Comparison of ENCODE assay signal across 8 mouse cellular contexts in genomic region chr9:123530158-123530475, GRCm38 (mm10). TPM values are rescaled to one million over a fixed set of nuclear protein-coding genes. Genes with fewer than 3 reads are reported as not detected.
DNase-seq lines count a peak whose midpoint lies in the region; ATAC-seq and TF ChIP-seq lines count a peak whose summit lies in the region.

No protein-coding gene starts in this region.

- peak overlapping the region; percentile 60 for H3K4me2 ChIP-seq in heart, embryonic 15.5 days
- H3K4me2 ChIP-seq in forebrain, embryonic 11.5 days (ENCODE audit: low read depth, low read length, severe bottlenecking), result peak overlapping the region; percentile 71
- peak overlapping the region; percentile 72 for H3K4me2 ChIP-seq in liver, embryonic 16.5 days (ENCODE audit: low read depth, low read length)

- H3K27ac ChIP-seq in heart, embryonic 15.5 days, result peak overlapping the region; percentile 95
- peak overlapping the region; percentile 86 for H3K27ac ChIP-seq in forebrain, embryonic 11.5 days (ENCODE audit: low read depth, low read length)
- H3K27ac ChIP-seq in liver, embryonic 16.5 days (ENCODE audit: low read length), result peak overlapping the region; percentile 98

- peak overlapping the region; percentile 98 for H3K4me3 ChIP-seq in heart, embryonic 15.5 days
- peak overlapping the region; percentile 96 for H3K4me3 ChIP-seq in G1E (ENCODE audit: low read depth, low read length)
- H3K4me3 ChIP-seq in forebrain, embryonic 11.5 days (ENCODE audit: low read depth, low read length), result peak overlapping the region; percentile 78
- H3K4me3 ChIP-seq in liver, embryonic 16.5 days (ENCODE audit: low read depth, low read length), result peak overlapping the region; percentile 99

- H3K9me3 ChIP-seq in heart, embryonic 15.5 days (replicated peaks), result no peaks in the 10 kb centered on the region
- no peaks in the 10 kb centered on the region for H3K9me3 ChIP-seq in G1E (replicated peaks)
- no peaks in the 10 kb centered on the region for H3K9me3 ChIP-seq in forebrain, embryonic 11.5 days (ENCODE audit: control insufficient read depth, low read length)
- H3K9me3 ChIP-seq in liver, embryonic 16.5 days (replicated peaks; ENCODE audit: control insufficient read depth, low read length), result no peaks in the 10 kb centered on the region

- intact Hi-C loops in heart, postnatal 25 days (cut with DNase I), result no loop called here

- H3K9ac ChIP-seq in heart, embryonic 15.5 days, result peak overlapping the region; percentile 99
- H3K9ac ChIP-seq in forebrain, embryonic 11.5 days (ENCODE audit: low read length), result peak overlapping the region; percentile 78
- H3K9ac ChIP-seq in liver, embryonic 16.5 days (ENCODE audit: low read depth, low read length), result peak overlapping the region; percentile 96

- no peak for TF ChIP-seq CTCF in G1E (IDR thresholded peaks at IDR 0.05; ENCODE audit: low read depth, low read length)

- WGBS in heart, embryonic 15.5 days, result under 1% methylated on average over 13 of the region's 13 CpGs
- under 1% methylated on average over 13 of the region's 13 CpGs for WGBS in forebrain, embryonic 11.5 days
- 0% methylated on average over 13 of the region's 13 CpGs for WGBS in liver, embryonic 16.5 days (ENCODE audit: insufficient replicate concordance)

- ATAC-seq in heart, embryonic 15.5 days (replicated peaks; ENCODE audit: insufficient number of reproducible peaks, insufficient read depth, low FRiP score, low read depth), result no peak
- ATAC-seq in G1E (ENCODE audit: extremely low read depth, insufficient number of reproducible peaks, low FRiP score, poor library complexity, severe bottlenecking), result no peak
- ATAC-seq in forebrain, embryonic 11.5 days (replicated peaks; ENCODE audit: low FRiP score), result no peak
- no peak for ATAC-seq in liver, embryonic 16.5 days (ENCODE audit: low read depth)

- H3K27me3 ChIP-seq in heart, embryonic 15.5 days, result no peaks in the 10 kb centered on the region
- no peaks in the 10 kb centered on the region for H3K27me3 ChIP-seq in G1E (ENCODE audit: insufficient read depth, low read length)
- no peaks in the 10 kb centered on the region for H3K27me3 ChIP-seq in forebrain, embryonic 11.5 days (ENCODE audit: control insufficient read depth, insufficient read depth, low read length)
- no peaks in the 10 kb centered on the region for H3K27me3 ChIP-seq in liver, embryonic 16.5 days (ENCODE audit: control insufficient read depth, insufficient read depth, low read depth, low read length)

- peaks cover 28% of the 10 kb centered on the region for H3K4me1 ChIP-seq in heart, embryonic 15.5 days (replicated peaks)
- peaks cover 35% of the 10 kb centered on the region for H3K4me1 ChIP-seq in G1E (ENCODE audit: insufficient read depth, low read depth, low read length)
- H3K4me1 ChIP-seq in forebrain, embryonic 11.5 days (replicated peaks; ENCODE audit: control insufficient read depth, insufficient read depth, low read length), result no peaks in the 10 kb centered on the region; the same call in 1 of the 2 replicates
- peaks cover 22% of the 10 kb centered on the region for H3K4me1 ChIP-seq in liver, embryonic 16.5 days (ENCODE audit: control insufficient read depth, low read depth, low read length)

- DNase-seq in heart, postnatal 25 days (ENCODE audit: low spot score), result no peak
- peak; percentile 21 for DNase-seq in G1E (ENCODE audit: low spot score)
- no peak for DNase-seq in forebrain, embryonic 11.5 days (ENCODE audit: low spot score)
- DNase-seq in retina, embryonic 14.5 days (ENCODE audit: low spot score), result no peak
- DNase-seq in gastrocnemius, adult 18-20 months (ENCODE audit: low spot score), result no peak
- DNase-seq in urinary bladder, postnatal 10 days (ENCODE audit: low spot score), result no peak

- no peaks in the 10 kb centered on the region for H3K36me3 ChIP-seq in heart, embryonic 15.5 days
- H3K36me3 ChIP-seq in G1E (replicated peaks), result peaks cover 11% of the 10 kb centered on the region
- H3K36me3 ChIP-seq in forebrain, embryonic 11.5 days (ENCODE audit: control insufficient read depth, insufficient read depth, low read length), result no peaks in the 10 kb centered on the region
- 0 out of 2 replicates have a peak, but pooled peaks cover 2% of the 10 kb centered on the region for H3K36me3 ChIP-seq in liver, embryonic 16.5 days (ENCODE audit: control insufficient read depth, insufficient read depth)

RNA-seq across cellular contexts. Expression of gene Sacm1l, which starts 0.6 kb away (rescaled TPM):
- polyA plus RNA-seq in heart, embryonic 15.5 days (2015; fragmentation: Nextera tagmentation; extraction: Ambion mirVana), result 43.9 and 45.3 TPM in 2 replicates
- total RNA-seq in heart, postnatal 25 days (2021), result 10 to 100 TPM; 32.4 to 35.8 TPM
- total RNA-seq in G1E (2014; fragmentation: Nextera tagmentation) (42.3 and 43.3 TPM in 2 replicates), G1E (2017) (54.7 and 59.7 TPM in 2 replicates)
- 1.8 and 2.0 TPM in 2 replicates for polyA plus RNA-seq in G1E (2012)
- 44.6 and 46.4 TPM in 2 replicates for polyA plus RNA-seq in forebrain, embryonic 11.5 days (2014; fragmentation: Nextera tagmentation; extraction: Ambion mirVana)
- polyA plus RNA-seq in liver, embryonic 16.5 days (2015; fragmentation: Nextera tagmentation; extraction: Ambion mirVana), result 25.7 and 28.0 TPM in 2 replicates
- total RNA-seq in gastrocnemius, adult 18-20 months (2021), result 10 to 100 TPM; 18.2 to 22.7 TPM

RNA-seq across cellular contexts. Expression of gene Limd1, which starts 51.6 kb away (rescaled TPM):
- 50.3 and 56.1 TPM in 2 replicates for polyA plus RNA-seq in heart, embryonic 15.5 days (2015; fragmentation: Nextera tagmentation; extraction: Ambion mirVana)
- 10 to 100 TPM; 31.2 to 37.8 TPM for total RNA-seq in heart, postnatal 25 days (2021)
- 30.3 and 31.2 TPM in 2 replicates for total RNA-seq in G1E (2014; fragmentation: Nextera tagmentation)
- 22.8 and 24.9 TPM in 2 replicates for total RNA-seq in G1E (2017)
- polyA plus RNA-seq in G1E (2012), result 12.8 and 14.0 TPM in 2 replicates
- 52.3 and 56.6 TPM in 2 replicates for polyA plus RNA-seq in forebrain, embryonic 11.5 days (2014; fragmentation: Nextera tagmentation; extraction: Ambion mirVana)
- polyA plus RNA-seq in liver, embryonic 16.5 days (2015; fragmentation: Nextera tagmentation; extraction: Ambion mirVana), result 20.3 and 22.5 TPM in 2 replicates
- 10 to 100 TPM; 31.3 to 37.1 TPM for total RNA-seq in gastrocnemius, adult 18-20 months (2021)
